8 mouse cellular contexts compared by ENCODE assay signal in the genomic region with DNA sequence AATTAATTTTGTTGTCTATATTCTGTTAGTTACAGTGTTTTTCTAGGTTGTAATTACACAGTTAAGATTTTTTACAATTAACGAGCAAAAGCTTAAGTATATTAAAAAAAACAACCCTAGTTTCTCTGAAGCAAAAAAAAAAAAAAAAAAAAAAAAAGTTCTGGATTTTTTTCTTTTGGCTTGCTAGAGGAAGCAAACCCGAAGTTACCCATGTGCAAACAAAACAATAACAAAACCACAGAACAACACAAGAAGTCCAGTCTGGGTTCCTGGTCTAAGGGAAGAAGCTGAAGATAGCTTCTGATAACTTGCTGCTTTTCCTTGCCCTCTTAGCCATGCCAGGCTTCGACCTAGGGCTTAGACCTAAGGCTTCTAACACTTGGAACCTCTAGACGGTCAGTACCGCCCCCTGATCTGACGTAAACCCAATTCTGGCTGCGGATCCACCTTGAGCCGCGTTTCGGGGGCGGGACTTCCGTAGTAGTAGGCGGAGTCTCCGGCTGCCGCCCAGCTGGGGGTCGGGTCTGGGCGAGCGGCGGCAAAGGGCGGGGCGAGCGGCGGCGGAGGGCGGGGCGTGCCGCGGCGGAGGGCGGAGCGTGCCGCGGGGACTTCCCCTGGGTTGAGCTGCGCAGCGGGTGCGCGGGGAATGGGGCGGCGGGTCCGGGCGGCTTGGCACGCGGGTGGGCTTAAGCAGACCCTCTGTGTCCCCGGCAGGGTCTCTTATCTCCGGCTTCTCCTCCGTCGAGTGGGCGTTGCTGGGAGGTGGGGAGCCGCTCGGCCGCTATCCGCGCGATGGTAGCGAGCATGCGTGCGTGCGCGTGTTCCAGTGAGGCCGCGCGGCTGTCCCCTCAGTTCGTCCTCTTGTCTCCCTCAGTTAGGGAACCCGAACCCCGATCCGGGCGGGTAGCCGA. TPM values are rescaled to one million over a fixed set of nuclear protein-coding genes. Genes with fewer than 3 reads are reported as not detected.
DNase-seq lines count a peak whose midpoint lies in the region; ATAC-seq lines count a peak whose summit lies in the region.

A gene (plus strand): TSS at position 580 of the 911 bp plus-strand sequence.

- peak; percentile 97 for ATAC-seq in forebrain, embryonic 14.5 days
- ATAC-seq in neural tube, embryonic 15.5 days (ENCODE audit: low FRiP score) = peak; percentile 96

- peak within 1 kb of the TSS; percentile 14; the same call in 1 of the 2 replicates for H3K27ac ChIP-seq in forebrain, embryonic 14.5 days (ENCODE audit: low read depth, low read length)
- H3K27ac ChIP-seq in neural tube, embryonic 15.5 days (replicated peaks) = peak within 1 kb of the TSS; percentile 81

- H3K4me1 ChIP-seq in forebrain, embryonic 14.5 days (ENCODE audit: control insufficient read depth, insufficient read depth, low read length) = no peaks in the 10 kb centered on the region
- H3K4me1 ChIP-seq in neural tube, embryonic 15.5 days = peaks cover 6% of the 10 kb centered on the region

- H3K27me3 ChIP-seq in forebrain, embryonic 14.5 days (replicated peaks; ENCODE audit: control insufficient read depth, insufficient read depth, low read length) = no peaks in the 10 kb centered on the region
- no peaks in the 10 kb centered on the region for H3K27me3 ChIP-seq in neural tube, embryonic 15.5 days (replicated peaks)

- peak within 1 kb of the TSS; percentile 76 for H3K9ac ChIP-seq in forebrain, embryonic 14.5 days (ENCODE audit: low read length)
- peak within 1 kb of the TSS; percentile 77 for H3K9ac ChIP-seq in neural tube, embryonic 15.5 days (replicated peaks)

- peak; percentile 96 for DNase-seq in ES-CJ7 (ENCODE audit: low read depth, low spot score)
- peak; percentile 92 for DNase-seq in cerebellum, adult 11 months
- peak; percentile 92 for DNase-seq in forebrain, embryonic 14.5 days (ENCODE audit: low spot score)
- peak; percentile 94 to 96 for DNase-seq in heart, postnatal 14 days
- peak; percentile 94 for DNase-seq in layer of hippocampus, adult 11-12 months (ENCODE audit: low spot score)
- peak; percentile 96 to 97 for DNase-seq in lung, adult 18-20 months
- DNase-seq in testis, postnatal 14 days (ENCODE audit: low spot score) = peak; percentile 95

- 3% methylated on average over 67 of the region's 68 CpGs for WGBS in forebrain, embryonic 14.5 days
- WGBS in neural tube, embryonic 15.5 days = 3% methylated on average over 59 of the region's 68 CpGs

- H3K4me2 ChIP-seq in forebrain, embryonic 14.5 days (ENCODE audit: low read length) = peak within 1 kb of the TSS; percentile 68
- peak within 1 kb of the TSS; percentile 67 for H3K4me2 ChIP-seq in neural tube, embryonic 15.5 days

- H3K4me3 ChIP-seq in forebrain, embryonic 14.5 days (ENCODE audit: low read depth, low read length) = peak within 1 kb of the TSS; percentile 64
- peak within 1 kb of the TSS; percentile 77 for H3K4me3 ChIP-seq in neural tube, embryonic 15.5 days (replicated peaks)

- H3K36me3 ChIP-seq in forebrain, embryonic 14.5 days (ENCODE audit: control insufficient read depth, insufficient read depth, low read length) = no peaks in the 10 kb centered on the region
- H3K36me3 ChIP-seq in neural tube, embryonic 15.5 days = no peaks in the 10 kb centered on the region

- intact Hi-C loops in heart, postnatal 14 days (cut with DNase I) = no loop called here

- no peaks in the 10 kb centered on the region for H3K9me3 ChIP-seq in forebrain, embryonic 14.5 days (replicated peaks; ENCODE audit: control insufficient read depth, low read length)
- H3K9me3 ChIP-seq in neural tube, embryonic 15.5 days (replicated peaks) = no peaks in the 10 kb centered on the region

RNA-seq across cellular contexts. Expression of the gene that starts here (rescaled TPM):
- polyA plus RNA-seq in forebrain, embryonic 14.5 days (2014; fragmentation: Nextera tagmentation; extraction: Ambion mirVana) = 6.3 and 6.9 TPM in 2 replicates
- total RNA-seq in heart, postnatal 14 days (2021) = 1 to 10 TPM; 8.2 to 9.9 TPM
- polyA plus RNA-seq in neural tube, embryonic 15.5 days (2015; fragmentation: Nextera tagmentation; extraction: Ambion mirVana) = 5.8 and 9.5 TPM in 2 replicates

Comparison
In these comparisons a context has a peak if more than half of its experiments do, and no peak if none do; other contexts are left out.
1. Peak in every context shown above with its lines: DNase-seq, ATAC-seq, H3K4me3 ChIP-seq and H3K27ac ChIP-seq.